Mouse (Mus musculus) right cerebral cortex, postnatal 36 days (tissue): Measurements from ENCODE around the gene Nxn.

ENCODE experiments used
- DNase-seq, 2 experiments: peaks; one replicate each; pipeline ENCODE4 v3.0.0; 2022; ENCODE audit warnings: low spot score in 2 of 2, mixed read lengths in 1 of 2

Gene Nxn

GRCm38 (mm10) chr11:76401398-76401797 is 2.5 kb upstream of the Nxn start:
- no peak for DNase-seq

DNA sequence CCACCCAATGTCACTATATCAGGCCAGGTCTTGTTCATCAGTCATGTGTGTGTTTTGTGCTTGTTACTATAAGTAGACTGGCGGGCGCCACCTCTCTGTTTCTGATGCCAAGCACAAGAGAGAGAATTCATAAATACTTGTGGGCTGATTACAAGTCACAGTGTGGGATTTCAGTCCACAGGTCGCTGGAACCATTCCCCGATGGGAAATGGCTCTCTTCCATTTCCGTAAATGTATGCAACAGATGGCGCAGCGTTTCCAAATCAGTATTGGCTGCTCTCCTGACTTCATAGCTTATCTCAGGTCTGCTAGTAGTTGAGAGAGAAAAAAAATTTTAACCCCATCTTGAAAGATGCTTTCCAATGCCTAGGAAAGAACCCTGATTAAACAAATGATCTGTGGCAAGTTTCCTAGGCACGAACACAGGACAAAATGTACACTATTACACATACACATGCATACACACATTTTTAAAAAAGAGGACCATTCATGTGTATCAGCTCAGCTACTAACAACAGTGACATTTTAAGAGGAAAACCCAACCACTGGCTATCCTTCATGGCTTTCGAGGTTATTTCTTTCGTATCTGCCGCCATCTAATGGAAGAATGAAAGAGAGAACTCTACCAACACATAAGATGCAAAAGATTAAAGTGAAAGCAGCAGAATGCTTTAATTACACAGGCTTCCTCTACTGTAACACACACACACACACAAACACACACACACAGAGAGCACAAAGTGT is 819 bp upstream of the Nxn start:
- DNase-seq = no peak

GRCm38 (mm10) chr11:76398312-76398797 is 585 bp downstream of the Nxn start:
- no peak for DNase-seq

GRCm38 (mm10) chr11:76397650-76398311 is 1.2 kb downstream of the Nxn start:
- DNase-seq = no peak

- DNase-seq = no peak
Measured at GRCm38 (mm10) chr11:76392996-76393395, 5.9 kb downstream of the Nxn start.

DNA sequence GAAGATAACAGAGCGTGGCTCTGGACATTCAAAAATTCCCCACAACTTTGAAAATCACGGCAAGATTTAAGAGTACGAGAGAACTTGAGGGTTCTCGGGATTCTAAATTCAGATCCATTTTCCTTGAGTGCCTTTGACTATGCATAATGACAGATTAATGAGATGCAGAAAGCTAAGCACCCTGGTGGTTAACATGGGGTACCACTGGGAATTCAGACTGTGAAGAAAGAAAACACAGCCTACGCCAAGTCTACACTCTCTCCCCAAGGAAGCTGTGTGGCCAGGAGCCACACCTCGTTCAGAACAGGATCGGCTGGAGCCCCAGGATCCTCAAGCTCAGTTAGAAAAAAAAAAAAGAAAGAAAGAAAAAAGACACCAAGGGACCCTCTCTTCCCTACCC is 6.4 kb downstream of the Nxn start:
- no peak for DNase-seq

GRCm38 (mm10) chr11:76388711-76389110 is 10.2 kb downstream of the Nxn start:
- no peak for DNase-seq

DNA sequence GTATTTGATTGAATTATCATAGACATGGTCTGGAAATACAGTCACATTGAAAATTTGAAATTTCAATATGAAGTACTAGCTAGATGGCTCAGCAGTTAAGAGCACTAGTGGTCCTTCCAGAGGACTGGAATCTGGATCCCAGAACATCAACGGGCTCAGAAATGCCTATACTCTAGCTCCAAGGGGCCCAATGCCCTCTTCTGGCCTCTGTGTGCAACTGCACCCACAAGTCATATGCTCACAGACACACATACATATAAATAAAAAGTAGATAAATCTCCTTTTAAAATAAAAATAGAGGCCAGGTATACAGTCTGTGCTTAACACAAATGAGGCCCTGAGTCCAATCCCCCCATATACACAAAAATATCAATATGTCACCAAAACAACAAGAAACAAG is 11.8 kb downstream of the Nxn start:
- no peak for DNase-seq

DNA sequence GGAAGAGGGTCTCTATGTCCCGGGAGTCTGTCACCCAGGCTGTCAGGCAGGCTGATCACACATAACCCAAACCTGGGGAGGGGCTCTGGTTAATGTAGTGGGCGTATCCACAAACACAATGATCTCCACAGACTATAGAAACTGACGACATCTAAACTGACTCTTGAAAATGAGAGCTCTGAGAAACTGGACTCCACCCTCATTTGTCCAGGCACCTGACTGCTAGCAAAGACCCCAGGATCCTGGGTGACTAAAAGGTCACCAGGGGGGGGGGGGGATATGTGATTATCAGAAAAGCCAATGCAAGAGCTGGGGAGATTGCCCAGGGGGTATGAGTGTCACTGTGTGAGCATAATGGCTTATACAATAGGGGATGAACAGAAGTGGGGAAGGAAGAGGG is 13.2 kb downstream of the Nxn start:
- DNase-seq = no peak

GRCm38 (mm10) chr11:76385017-76385416 is 13.9 kb downstream of the Nxn start:
- DNase-seq = no peak

- no peak for DNase-seq
Measured at GRCm38 (mm10) chr11:76384307-76384706, 14.6 kb downstream of the Nxn start.

- no peak for DNase-seq
Measured at GRCm38 (mm10) chr11:76382711-76383324, 16.1 kb downstream of the Nxn start.

- DNase-seq = no peak
Measured at GRCm38 (mm10) chr11:76381201-76381885, 17.6 kb downstream of the Nxn start.

DNA sequence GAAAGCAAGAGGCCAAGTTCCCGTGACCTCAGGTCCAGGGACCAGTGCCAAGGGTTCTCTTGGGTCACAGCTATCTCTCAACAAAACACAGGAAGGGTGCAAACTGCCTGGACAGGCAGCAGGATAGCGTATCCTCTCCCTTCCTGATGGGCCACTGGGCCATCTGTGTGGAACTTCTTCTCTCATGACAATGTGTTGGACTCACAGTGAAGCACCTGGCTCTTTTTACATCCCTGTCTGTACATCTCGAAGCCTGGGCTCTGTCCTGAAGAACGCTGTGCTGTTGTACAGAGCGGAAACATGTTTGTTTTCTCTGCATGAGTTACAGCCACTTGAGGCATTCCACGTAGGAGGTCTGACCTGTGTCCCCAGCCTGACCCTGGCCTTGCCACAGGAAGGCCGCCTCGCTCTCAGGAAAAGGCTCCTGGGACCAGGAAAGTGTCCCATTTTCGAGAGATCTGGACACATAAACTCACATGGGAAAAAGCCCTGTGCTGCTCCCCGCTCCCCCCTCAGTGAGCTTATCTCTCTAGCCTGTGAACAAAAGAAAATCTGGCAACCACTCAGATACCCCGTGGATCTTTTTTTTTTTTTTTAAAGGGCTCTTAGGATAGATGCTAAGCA is 18.9 kb downstream of the Nxn start:
- DNase-seq = no peak

DNA sequence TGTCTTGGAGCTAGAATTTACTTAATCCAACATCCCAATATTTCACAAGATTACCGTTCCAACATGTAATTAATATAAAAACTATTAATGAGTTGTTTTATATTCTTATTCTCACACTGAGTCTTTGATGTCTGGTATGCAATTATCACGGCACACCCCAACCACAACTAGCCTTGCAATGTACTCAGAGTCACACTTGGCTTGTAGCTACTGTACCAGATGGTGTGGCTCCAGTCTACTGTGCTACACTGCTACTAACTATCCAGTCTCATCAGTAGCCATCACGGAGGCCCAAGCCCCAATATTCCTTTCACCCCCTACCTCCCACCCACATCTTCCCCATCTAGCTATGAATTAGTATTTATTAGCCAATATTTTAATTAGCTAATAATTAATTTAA is 22.5 kb downstream of the Nxn start:
- DNase-seq = no peak

GRCm38 (mm10) chr11:76374491-76375185 is 24.3 kb downstream of the Nxn start:
- DNase-seq = peak in 1 of 2 experiments; percentile 25

GRCm38 (mm10) chr11:76372534-76372933 is 26.4 kb downstream of the Nxn start:
- no peak for DNase-seq

- no peak for DNase-seq
Measured at GRCm38 (mm10) chr11:76372120-76372519, 26.8 kb downstream of the Nxn start.

DNA sequence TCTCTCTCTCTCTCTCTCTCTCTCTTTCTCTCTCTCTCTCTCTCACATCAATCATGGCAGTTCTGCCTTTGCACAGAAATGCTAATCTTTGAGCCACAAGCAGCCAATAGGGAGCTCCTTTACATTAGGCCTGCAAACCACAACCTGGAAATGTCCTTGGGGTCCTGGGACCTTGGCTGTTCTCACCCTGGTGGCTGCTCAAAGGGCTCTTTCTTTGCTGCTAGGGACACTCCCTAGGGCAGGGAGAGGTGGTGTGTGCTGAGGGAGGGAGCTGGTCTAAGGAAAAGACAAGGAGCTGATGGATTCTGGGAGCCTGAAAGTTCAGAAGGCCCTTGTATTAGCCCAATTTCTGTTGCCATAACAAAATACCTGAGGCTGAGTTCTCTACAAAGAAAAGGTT is 28.4 kb downstream of the Nxn start:
- no peak for DNase-seq

- DNase-seq = no peak
Measured at GRCm38 (mm10) chr11:76366720-76367119, 32.2 kb downstream of the Nxn start.

DNA sequence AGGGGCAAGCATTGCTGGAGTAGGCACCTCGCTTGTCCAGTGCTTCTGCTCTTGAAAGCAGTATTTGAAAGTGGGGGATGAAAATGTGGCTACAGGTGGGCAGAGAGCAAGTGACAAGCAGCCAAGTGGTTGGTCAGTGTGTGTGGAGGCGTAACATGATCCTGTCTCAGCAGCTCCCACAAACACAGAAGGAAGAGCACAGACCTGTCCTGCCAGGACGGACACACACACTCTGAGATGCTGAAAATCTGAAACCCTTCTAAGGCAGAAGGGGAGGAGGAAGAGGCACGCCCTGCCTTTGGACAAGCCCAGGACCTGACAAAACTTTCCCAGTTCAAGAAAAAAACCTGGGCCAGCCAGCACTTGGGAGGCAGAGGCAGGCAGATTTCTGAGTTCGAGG is 34.9 kb downstream of the Nxn start:
- DNase-seq = no peak
